Mouse (Mus musculus): Measurements from ENCODE around the gene Pde4a.
"Not testable (repeated sequence)": the region's sequence is repeated elsewhere in the genome, so short reads cannot be mapped to it uniquely, and the experiment has no call there.

Pde4a gene

GRCm38 (mm10) chr9:21219820-21220219 lies 54.3 kb downstream of the Pde4a start:
- DNase-seq (ENCODE audit: low read depth, low spot score): peak; percentile 33

GRCm38 (mm10) chr9:21220490-21221382 lies 55.2 kb downstream of the Pde4a start:
- peak; percentile 42 for DNase-seq (ENCODE audit: low read depth, low spot score)

GRCm38 (mm10) chr9:21221383-21221929 lies 55.9 kb downstream of the Pde4a start:
- peak; percentile 68 for DNase-seq (ENCODE audit: low read depth, low spot score)

GRCm38 (mm10) chr9:21223490-21223889 lies 58.0 kb downstream of the Pde4a start:
- not testable (repeated sequence) for DNase-seq (ENCODE audit: low read depth, low spot score)

GRCm38 (mm10) chr9:21223906-21224305 lies 58.4 kb downstream of the Pde4a start:
- no peak for DNase-seq (ENCODE audit: low read depth, low spot score)

- peak; percentile 84 for DNase-seq (ENCODE audit: low read depth, low spot score)
Measured at GRCm38 (mm10) chr9:21224576-21225414, 59.3 kb downstream of the Pde4a start.

- no peak for DNase-seq (ENCODE audit: low read depth, low spot score)
Measured at GRCm38 (mm10) chr9:21225415-21225758, 59.9 kb downstream of the Pde4a start.

GRCm38 (mm10) chr9:21227342-21227741 lies 61.8 kb downstream of the Pde4a start:
- no peak for DNase-seq (ENCODE audit: low read depth, low spot score)

- DNase-seq (ENCODE audit: low read depth, low spot score): no peak
Measured at GRCm38 (mm10) chr9:21231551-21231950, 66.0 kb downstream of the Pde4a start.

- DNase-seq (ENCODE audit: low read depth, low spot score): no peak
Measured at GRCm38 (mm10) chr9:21232867-21233266, 67.4 kb downstream of the Pde4a start.

GRCm38 (mm10) chr9:21233366-21233765 lies 67.9 kb downstream of the Pde4a start:
- no peak for DNase-seq (ENCODE audit: low read depth, low spot score)

GRCm38 (mm10) chr9:21233805-21234204 lies 68.3 kb downstream of the Pde4a start:
- DNase-seq (ENCODE audit: low read depth, low spot score): no peak

- no peak for DNase-seq (ENCODE audit: low read depth, low spot score)
Measured at GRCm38 (mm10) chr9:21235341-21235740, 69.8 kb downstream of the Pde4a start.

GRCm38 (mm10) chr9:21236991-21237367 lies 71.5 kb downstream of the Pde4a start:
- DNase-seq (ENCODE audit: low read depth, low spot score): no peak

GRCm38 (mm10) chr9:21237368-21238003 lies 72.0 kb downstream of the Pde4a start:
- DNase-seq (ENCODE audit: low read depth, low spot score): no peak

GRCm38 (mm10) chr9:21238004-21238732 lies 72.7 kb downstream of the Pde4a start:
- DNase-seq (ENCODE audit: low read depth, low spot score): peak; percentile 57

- DNase-seq (ENCODE audit: low read depth, low spot score): peak; percentile 55
Measured at GRCm38 (mm10) chr9:21238733-21239464, 73.4 kb downstream of the Pde4a start, which contains the start of gene Keap1. Keap1 (minus strand) TSS chr9:21239361.

GRCm38 (mm10) chr9:21239465-21239848 lies 73.9 kb downstream of the Pde4a start:
- no peak for DNase-seq (ENCODE audit: low read depth, low spot score)

GRCm38 (mm10) chr9:21241343-21241742 lies 75.8 kb downstream of the Pde4a start:
- DNase-seq (ENCODE audit: low read depth, low spot score): peak; percentile 73

- no peak for DNase-seq (ENCODE audit: low read depth, low spot score)
Measured at GRCm38 (mm10) chr9:21243826-21244427, 78.4 kb downstream of the Pde4a start.

All from 3T3-L1 (cell line).